Mouse (Mus musculus) gastrocnemius, postnatal 36 days (tissue): ENCODE measurements around the gene Olfr1318. TPM values are rescaled to one million over a fixed set of nuclear protein-coding genes. Genes with fewer than 3 reads are reported as not detected.

ENCODE experiments used
- DNase-seq, 2 experiments: peaks; one replicate each; pipeline ENCODE4 v3.0.0; 2022
- intact Hi-C: fragments of 180-260 bp; cut with DNase I; formaldehyde crosslinking; loops from one replicate; pipeline ENCODE4 v1.15.1; 2025
- long read RNA-seq, 2 experiments: library from polyadenylated mRNA; stranded (forward); transcript quantifications; one replicate each; pipeline ENCODE4 v2.0.0; 2021
- total RNA-seq, 2 experiments: library from RNA; stranded (reverse); gene quantifications; 2 replicates each; pipeline ENCODE4 v1.2.3; 2021

Olfr1318 gene
- total RNA-seq = not detected
- long read RNA-seq, experiment 1 = 0 reads
- long read RNA-seq, experiment 2 = 0 reads

- DNase-seq = no peak
- intact Hi-C loops = no loop called here
These were observed at the start of gene Olfr1318 for GRCm38 (mm10) chr2:112153898-112154297. TSS of gene Olfr1318 (plus strand) at chr2:112154198.

- DNase-seq = no peak
- intact Hi-C loops = no loop called here
These were observed 38.7 kb upstream of the Olfr1318 start, which contains the start of gene Olfr1315-ps1 for GRCm38 (mm10) chr2:112115340-112115739. TSS of gene Olfr1315-ps1 (minus strand) at chr2:112115440.

- intact Hi-C loops = no loop called here
- no peak for DNase-seq
These were observed 19.1 kb upstream of the Olfr1318 start, which contains the start of gene Olfr1316 for GRCm38 (mm10) chr2:112134877-112135276. TSS of gene Olfr1316 (minus strand) at chr2:112134977.

- no peak for DNase-seq
- intact Hi-C loops = no loop called here
These were observed 14.0 kb upstream of the Olfr1318 start, which contains the start of gene Olfr1317 for GRCm38 (mm10) chr2:112140029-112140428. TSS of gene Olfr1317 (plus strand) at chr2:112140329.

- intact Hi-C loops = no loop called here
- no peak for DNase-seq
These were observed 42.9 kb downstream of the Olfr1318 start for GRCm38 (mm10) chr2:112196859-112197258.

GRCm38 (mm10) chr2:112203056-112203455 is 49.1 kb downstream of the Olfr1318 start:
- intact Hi-C loops = no loop called here
- DNase-seq = no peak

Other genes starting within 250 kb of the Olfr1318 start
- gene Olfr1306, start 237.9 kb upstream of the Olfr1318 start, total RNA-seq = not detected
- gene Olfr1307, start 204.8 kb upstream of the Olfr1318 start, total RNA-seq = not detected
- gene Olfr1308, start 189.3 kb upstream of the Olfr1318 start, total RNA-seq = not detected
- gene Olfr1309, start 163.9 kb upstream of the Olfr1318 start, total RNA-seq = not detected
- gene Olfr1310, start 141.5 kb upstream of the Olfr1318 start, total RNA-seq = not detected
- not detected for gene Olfr1311, start 129.8 kb upstream of the Olfr1318 start, total RNA-seq
- not detected for gene Olfr1312, start 104.0 kb upstream of the Olfr1318 start, total RNA-seq
- not detected for gene Olfr1313, start 76.4 kb upstream of the Olfr1318 start, total RNA-seq
- gene Olfr1314, start 57.4 kb upstream of the Olfr1318 start, total RNA-seq = not detected
- gene Olfr1315-ps1, start 38.8 kb upstream of the Olfr1318 start, total RNA-seq = not detected
- not detected for gene Olfr1316, start 19.2 kb upstream of the Olfr1318 start, total RNA-seq
- gene Olfr1317, start 13.9 kb upstream of the Olfr1318 start, total RNA-seq = not detected
- 1 to 10 TPM in 1 of 2 experiments, under 1 TPM in 1; 0.69 to 1.0 TPM for gene Lpcat4, start 85.3 kb downstream of the Olfr1318 start, total RNA-seq
- gene Nutm1, start 105.1 kb downstream of the Olfr1318 start, total RNA-seq = not detected
- gene Nop10, start 107.7 kb downstream of the Olfr1318 start, total RNA-seq = 10 to 100 TPM; 46.2 to 50.4 TPM
- gene Slc12a6, start 111.6 kb downstream of the Olfr1318 start, total RNA-seq = 10 to 100 TPM; 18.5 to 27.1 TPM
- under 1 TPM in 1 of 2 experiments, not detected in 1; 0.44 TPM for gene Gm21985, start 112.1 kb downstream of the Olfr1318 start, total RNA-seq
- 10 to 100 TPM; 59.0 to 71.1 TPM for gene Emc4, start 213.8 kb downstream of the Olfr1318 start, total RNA-seq
- gene Katnbl1, start 225.0 kb downstream of the Olfr1318 start, total RNA-seq = 1 to 10 TPM; 1.9 to 3.1 TPM